Mouse (Mus musculus): ENCODE measurements around the gene Tead1. TPM values are rescaled to one million over a fixed set of nuclear protein-coding genes. Genes with fewer than 3 reads are reported as not detected.

Tead1 gene
- polyA plus RNA-seq, 1 experiment: not detected

GRCm38 (mm10) chr7:112906848-112907247 is 227.7 kb downstream of the Tead1 start:
- no peaks in the 10 kb centered on the region for H3K4me1 ChIP-seq (ENCODE audit: control insufficient read depth, insufficient read depth, low read length)
- TF ChIP-seq CTCF (IDR thresholded peaks at IDR 0.05; ENCODE audit: insufficient read depth, low read depth, low read length) (no peak), POLR2A (IDR thresholded peaks at IDR 0.05; ENCODE audit: insufficient read depth, low read depth, low read length) (no peak)
- no peak overlapping the region for H3K4me3 ChIP-seq (ENCODE audit: insufficient read depth, low read depth, low read length)
- 89% methylated on average over 5 of the region's 5 CpGs for WGBS
- H3K27ac ChIP-seq (ENCODE audit: insufficient read depth, low read depth, low read length): no peak overlapping the region

GRCm38 (mm10) chr7:112907468-112907867 is 228.3 kb downstream of the Tead1 start:
- no peak overlapping the region for H3K4me3 ChIP-seq (ENCODE audit: insufficient read depth, low read depth, low read length)
- H3K4me1 ChIP-seq (ENCODE audit: control insufficient read depth, insufficient read depth, low read length): no peaks in the 10 kb centered on the region
- no peak overlapping the region for H3K27ac ChIP-seq (ENCODE audit: insufficient read depth, low read depth, low read length)
- 87% methylated on average over 2 of the region's 2 CpGs for WGBS
- TF ChIP-seq POLR2A (IDR thresholded peaks at IDR 0.05; ENCODE audit: insufficient read depth, low read depth, low read length): no peak
- no peak for TF ChIP-seq CTCF (IDR thresholded peaks at IDR 0.05; ENCODE audit: insufficient read depth, low read depth, low read length)

- Histone ChIP-seq H3K4me1 (ENCODE audit: control insufficient read depth, insufficient read depth, low read length) (no peaks in the 10 kb centered on the region), H3K4me3 (ENCODE audit: insufficient read depth, low read depth, low read length) (no peak overlapping the region), H3K27ac (ENCODE audit: insufficient read depth, low read depth, low read length) (no peak overlapping the region)
- 94% methylated on average over 10 of the region's 10 CpGs for WGBS
- no peak for TF ChIP-seq CTCF (IDR thresholded peaks at IDR 0.05; ENCODE audit: insufficient read depth, low read depth, low read length)
- no peak for TF ChIP-seq POLR2A (IDR thresholded peaks at IDR 0.05; ENCODE audit: insufficient read depth, low read depth, low read length)
Measured at GRCm38 (mm10) chr7:112909164-112909563, 230.0 kb downstream of the Tead1 start.

- no peak for TF ChIP-seq CTCF (IDR thresholded peaks at IDR 0.05; ENCODE audit: insufficient read depth, low read depth, low read length)
- 83% methylated on average over 3 of the region's 3 CpGs for WGBS
- Histone ChIP-seq H3K4me3 (ENCODE audit: insufficient read depth, low read depth, low read length) (no peak overlapping the region), H3K4me1 (ENCODE audit: control insufficient read depth, insufficient read depth, low read length) (no peaks in the 10 kb centered on the region), H3K27ac (ENCODE audit: insufficient read depth, low read depth, low read length) (no peak overlapping the region)
Measured at GRCm38 (mm10) chr7:112912969-112913368, 233.9 kb downstream of the Tead1 start.

GRCm38 (mm10) chr7:112915571-112915970 is 236.5 kb downstream of the Tead1 start:
- TF ChIP-seq CTCF (IDR thresholded peaks at IDR 0.05; ENCODE audit: insufficient read depth, low read depth, low read length) (no peak), POLR2A (IDR thresholded peaks at IDR 0.05; ENCODE audit: insufficient read depth, low read depth, low read length) (no peak)
- Histone ChIP-seq H3K4me1 (ENCODE audit: control insufficient read depth, insufficient read depth, low read length) (peaks cover 6% of the 10 kb centered on the region; the same call in 1 of the 2 replicates), H3K27ac (ENCODE audit: insufficient read depth, low read depth, low read length) (no peak overlapping the region), H3K4me3 (ENCODE audit: insufficient read depth, low read depth, low read length) (no peak overlapping the region)
- WGBS: 44% methylated on average over 4 of the region's 4 CpGs

- H3K4me1 ChIP-seq (ENCODE audit: control insufficient read depth, insufficient read depth, low read length): peaks cover 6% of the 10 kb centered on the region; the same call in 1 of the 2 replicates
- TF ChIP-seq POLR2A (IDR thresholded peaks at IDR 0.05; ENCODE audit: insufficient read depth, low read depth, low read length) (no peak), CTCF (IDR thresholded peaks at IDR 0.05; ENCODE audit: insufficient read depth, low read depth, low read length) (no peak)
- H3K27ac ChIP-seq (ENCODE audit: insufficient read depth, low read depth, low read length): no peak overlapping the region
- WGBS: 48% methylated on average over 10 of the region's 10 CpGs
- no peak overlapping the region for H3K4me3 ChIP-seq (ENCODE audit: insufficient read depth, low read depth, low read length)
Measured at GRCm38 (mm10) chr7:112917613-112918278, 238.6 kb downstream of the Tead1 start.

GRCm38 (mm10) chr7:112918279-112918991 is 239.3 kb downstream of the Tead1 start:
- Histone ChIP-seq H3K4me3 (ENCODE audit: insufficient read depth, low read depth, low read length) (peak overlapping the region; percentile 6; the same call in 1 of the 2 replicates), H3K27ac (ENCODE audit: insufficient read depth, low read depth, low read length) (no peak overlapping the region), H3K4me1 (ENCODE audit: control insufficient read depth, insufficient read depth, low read length) (peaks cover 6% of the 10 kb centered on the region; the same call in 1 of the 2 replicates)
- TF ChIP-seq POLR2A (IDR thresholded peaks at IDR 0.05; ENCODE audit: insufficient read depth, low read depth, low read length) (no peak), CTCF (IDR thresholded peaks at IDR 0.05; ENCODE audit: insufficient read depth, low read depth, low read length) (no peak)
- WGBS: 44% methylated on average over 22 of the region's 22 CpGs

- WGBS: 4% methylated on average over 4 of the region's 4 CpGs
- Histone ChIP-seq H3K4me3 (ENCODE audit: insufficient read depth, low read depth, low read length) (no peak overlapping the region), H3K4me1 (ENCODE audit: control insufficient read depth, insufficient read depth, low read length) (peaks cover 6% of the 10 kb centered on the region; the same call in 1 of the 2 replicates), H3K27ac (ENCODE audit: insufficient read depth, low read depth, low read length) (no peak overlapping the region)
- TF ChIP-seq POLR2A (IDR thresholded peaks at IDR 0.05; ENCODE audit: insufficient read depth, low read depth, low read length): no peak
- 0 out of 2 replicates have a peak, but pooled peaks have one; percentile 13 for TF ChIP-seq CTCF (IDR thresholded peaks at IDR 0.05; ENCODE audit: insufficient read depth, low read depth, low read length)
Measured at GRCm38 (mm10) chr7:112919845-112920244, 240.7 kb downstream of the Tead1 start.

- TF ChIP-seq POLR2A (IDR thresholded peaks at IDR 0.05; ENCODE audit: insufficient read depth, low read depth, low read length) (no peak), CTCF (IDR thresholded peaks at IDR 0.05; ENCODE audit: insufficient read depth, low read depth, low read length) (no peak)
- peaks cover 6% of the 10 kb centered on the region; the same call in 1 of the 2 replicates for H3K4me1 ChIP-seq (ENCODE audit: control insufficient read depth, insufficient read depth, low read length)
- H3K4me3 ChIP-seq (ENCODE audit: insufficient read depth, low read depth, low read length): no peak overlapping the region
- H3K27ac ChIP-seq (ENCODE audit: insufficient read depth, low read depth, low read length): no peak overlapping the region
- 65% methylated on average over 4 of the region's 4 CpGs for WGBS
Measured at GRCm38 (mm10) chr7:112922801-112923200, 243.7 kb downstream of the Tead1 start.
